Mouse (Mus musculus) spleen, adult 2 months (tissue): ENCODE measurements around the gene Psmd4. TPM values are rescaled to one million over a fixed set of nuclear protein-coding genes. Genes with fewer than 3 reads are reported as not detected.
"Not testable (repeated sequence)": the region's sequence is repeated elsewhere in the genome, so short reads cannot be mapped to it uniquely, and the experiment has no call there.

Source experiments
- DNase-seq, 2 experiments: peaks; one replicate each; pipeline versions ENCODE4 v3.0.0 to v3.0.0-alpha.2; 2012 to 2021; ENCODE audit warnings: low spot score in 2 of 2, low read depth in 1 of 2
- H3K27ac ChIP-seq: fragments of 200-500 bp; 2 replicates; pipeline ENCODE4 v1.5.1; 2012; ENCODE audit warnings: low read length, inconsistent platforms; ENCODE audit not compliant: insufficient read depth
- H3K27me3 ChIP-seq: fragments of 200-500 bp; 2 replicates; pipeline ENCODE4 v1.6.1; 2012; ENCODE audit warnings: mild to moderate bottlenecking, moderate library complexity, low read length, inconsistent platforms; ENCODE audit not compliant: control insufficient read depth, insufficient read depth
- H3K36me3 ChIP-seq: fragments of 200-500 bp; 2 replicates; pipeline ENCODE4 v1.6.1; 2012; ENCODE audit warnings: mild to moderate bottlenecking, low read length, inconsistent platforms; ENCODE audit not compliant: control insufficient read depth, insufficient read depth
- H3K4me1 ChIP-seq: fragments of 200-500 bp; 2 replicates; pipeline ENCODE4 v1.6.1; 2011; ENCODE audit warnings: inconsistent platforms; ENCODE audit not compliant: control insufficient read depth, insufficient read depth, insufficient read length
- H3K4me3 ChIP-seq: fragments of 200-500 bp; 2 replicates; pipeline ENCODE4 v1.5.1; 2011; ENCODE audit warnings: mild to moderate bottlenecking, inconsistent platforms; ENCODE audit not compliant: insufficient read depth, insufficient read length; ENCODE audit errors: extremely low read depth
- CTCF ChIP-seq: fragments of 200-500 bp; IDR thresholded peaks from 2 replicates; pipeline ENCODE4 v1.5.1; 2011; ENCODE audit warnings: mild to moderate bottlenecking, inconsistent platforms; ENCODE audit not compliant: insufficient read depth, insufficient read length, insufficient replicate concordance; ENCODE audit errors: extremely low read depth
- POLR2A ChIP-seq: fragments of 200-500 bp; IDR thresholded peaks from 2 replicates; pipeline ENCODE4 v1.6.1; 2011; ENCODE audit warnings: low read depth, low read length, inconsistent platforms
- WGBS: fragments of 180-500 bp; shearing (Covaris S2); methylation state at CpG from one replicate; pipeline ENCODE4 v1.1.7; 2018; 5-methylcytosine and 5-hydroxymethylcytosine counted together
- polyA plus RNA-seq: library from polyadenylated mRNA; depleted of rRNA; stranded (reverse); fragments of >200 nt; gene quantifications from 2 replicates; pipeline ENCODE4 v1.2.3, GENCODE M21; 2012

Psmd4 gene
- polyA plus RNA-seq, 1 experiment = 90.5 TPM

GRCm38 (mm10) chr3:95043251-95043650 lies 837 bp upstream of the Psmd4 start:
- Histone ChIP-seq H3K27me3 (no peaks in the 10 kb centered on the region), H3K4me1 (peaks cover 4% of the 10 kb centered on the region; the same call in 1 of the 2 replicates), H3K36me3 (no peaks in the 10 kb centered on the region), H3K27ac (0 out of 2 replicates have a peak overlapping the region, but pooled peaks have one; percentile 21), H3K4me3 (no peak overlapping the region)
- TF ChIP-seq POLR2A (no peak), CTCF (no peak)
- DNase-seq = no peak
- WGBS = 57% methylated on average over 6 of the region's 6 CpGs

- TF ChIP-seq POLR2A = no peak
- TF ChIP-seq CTCF = no peak
- DNase-seq = peak in 1 of 2 experiments; percentile 27
- Histone ChIP-seq H3K4me3 (peak overlapping the region; percentile 37), H3K27me3 (no peaks in the 10 kb centered on the region), H3K36me3 (0 out of 2 replicates have a peak, but pooled peaks cover 2% of the 10 kb centered on the region), H3K27ac (peak overlapping the region; percentile 76), H3K4me1 (peaks cover 4% of the 10 kb centered on the region; the same call in 1 of the 2 replicates)
- WGBS = 1% methylated on average over 7 of the region's 7 CpGs
Observed at GRCm38 (mm10) chr3:95042838-95043229, 420 bp upstream of the Psmd4 start.

DNA sequence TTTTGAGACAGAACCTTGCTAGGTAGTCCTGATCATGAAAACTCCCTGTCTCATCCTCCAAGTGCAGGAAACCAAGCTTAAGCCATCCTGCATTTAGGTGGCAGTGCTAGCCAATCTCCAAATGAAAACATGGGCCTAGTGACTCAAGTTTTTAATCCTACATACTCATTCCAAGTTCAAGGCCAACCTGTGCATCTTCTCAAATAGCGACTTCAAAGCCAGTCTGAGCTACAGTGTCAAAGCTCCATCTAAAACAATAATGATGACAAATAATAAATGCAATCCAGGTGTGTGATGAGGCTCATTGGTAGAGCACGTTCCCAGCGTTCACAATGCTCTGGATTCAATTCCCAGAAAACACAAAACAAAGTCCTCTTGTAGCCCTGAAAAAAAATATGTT lies 789 bp downstream of the Psmd4 start:
- Histone ChIP-seq H3K36me3 (peaks cover 3% of the 10 kb centered on the region; the same call in 1 of the 2 replicates), H3K4me1 (peaks cover 4% of the 10 kb centered on the region; the same call in 1 of the 2 replicates), H3K4me3 (peak overlapping the region; percentile 75), H3K27ac (no peak overlapping the region), H3K27me3 (no peaks in the 10 kb centered on the region)
- no peak for DNase-seq
- TF ChIP-seq POLR2A = no peak
- TF ChIP-seq CTCF = no peak
- 23% methylated on average over 3 of the region's 3 CpGs for WGBS

DNA sequence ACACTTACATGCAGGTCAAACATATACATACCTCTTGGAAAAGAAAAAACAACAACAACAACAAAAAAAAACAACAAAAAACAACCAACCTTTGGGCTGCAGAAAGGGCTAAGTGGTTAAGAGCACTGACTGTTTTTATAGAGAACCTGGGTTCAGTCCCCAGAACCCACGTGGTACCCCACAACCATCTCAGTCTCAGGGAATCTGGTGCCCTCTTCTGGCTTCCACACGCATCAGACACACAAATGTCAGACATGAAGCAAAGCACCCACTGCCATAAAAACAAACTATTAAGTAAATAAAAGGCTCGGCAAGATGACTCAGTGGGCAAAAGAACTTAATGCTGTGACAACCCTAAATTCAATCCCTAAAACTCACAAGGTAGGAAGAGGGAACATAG lies 12.5 kb downstream of the Psmd4 start:
- WGBS = 62% methylated on average over 3 of the region's 3 CpGs
- peaks cover 28% of the 10 kb centered on the region for H3K36me3 ChIP-seq
- no peak for DNase-seq
- H3K27ac ChIP-seq = no peak overlapping the region
- TF ChIP-seq POLR2A (no peak), CTCF (no peak)
- H3K4me1 ChIP-seq = peaks cover 2% of the 10 kb centered on the region; the same call in 1 of the 2 replicates
- no peak overlapping the region for H3K4me3 ChIP-seq
- H3K27me3 ChIP-seq = no peaks in the 10 kb centered on the region

- H3K4me1 ChIP-seq, H3K27me3 ChIP-seq, H3K27ac ChIP-seq, DNase-seq, H3K4me3 ChIP-seq: not testable (repeated sequence)
- WGBS = 80% methylated on average over 3 of the region's 3 CpGs
- H3K36me3 ChIP-seq = peaks cover 23% of the 10 kb centered on the region
Observed at GRCm38 (mm10) chr3:95029291-95029827, 13.1 kb downstream of the Psmd4 start.

GRCm38 (mm10) chr3:95028603-95029002 lies 13.8 kb downstream of the Psmd4 start:
- peaks cover 2% of the 10 kb centered on the region; the same call in 1 of the 2 replicates for H3K4me1 ChIP-seq

DNA sequence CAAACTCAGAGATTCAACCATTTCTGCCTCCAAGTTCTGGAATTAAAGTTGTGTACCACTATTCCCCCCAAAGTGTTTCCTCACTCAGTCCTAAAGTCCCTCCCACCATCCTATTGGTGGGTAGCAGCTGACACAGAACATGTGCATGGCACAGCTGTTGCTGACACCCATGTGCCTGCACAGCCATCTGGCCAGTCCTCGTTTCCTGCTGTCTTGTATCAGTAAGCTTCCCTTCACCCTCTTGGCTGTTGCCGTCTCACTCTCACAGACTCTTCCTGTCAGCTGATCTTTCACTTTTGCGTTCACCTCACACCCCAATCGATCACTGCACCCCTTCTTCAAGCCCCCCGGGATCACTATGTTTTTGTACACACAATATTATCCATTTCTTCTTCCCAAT lies 14.7 kb downstream of the Psmd4 start:
- Histone ChIP-seq H3K27me3 (no peaks in the 10 kb centered on the region), H3K4me3 (no peak overlapping the region), H3K36me3 (peaks cover 8% of the 10 kb centered on the region), H3K27ac (no peak overlapping the region), H3K4me1 (peaks cover 2% of the 10 kb centered on the region; the same call in 1 of the 2 replicates)
- WGBS = 3% methylated on average over 5 of the region's 5 CpGs
- DNase-seq = peak in 1 of 2 experiments; percentile 33
- TF ChIP-seq CTCF (no peak), POLR2A (no peak)

More at GRCm38 (mm10) chr3:95028603-95029002, 13.8 kb downstream of the Psmd4 start:
- Histone ChIP-seq H3K27me3 (no peaks in the 10 kb centered on the region), H3K36me3 (peaks cover 17% of the 10 kb centered on the region), H3K4me3 (no peak overlapping the region), H3K27ac (no peak overlapping the region)
- no peak for DNase-seq
- TF ChIP-seq CTCF = no peak
- WGBS = 54% methylated on average over 3 of the region's 3 CpGs
